Mouse (Mus musculus) heart, embryonic 16.5 days (tissue): ENCODE data around the gene Rpl12. TPM values are rescaled to one million over a fixed set of nuclear protein-coding genes. Genes with fewer than 3 reads are reported as not detected.
A peak's percentile ranks its signal among the peaks of the same experiment; 100 is the strongest.

Experiments
- ATAC-seq: fragments of 200-750 bp; cut with Nextera tagmentation; replicated peaks from 2 replicates; pipeline ENCODE4 v1.8.0; 2017; ENCODE audit warnings: moderate number of reproducible peaks; ENCODE audit not compliant: insufficient read depth, low FRiP score; ENCODE audit errors: extremely low read depth
- H3K27ac ChIP-seq: fragments of 300-500 bp; sonication (generic); 2 replicates; pipeline ENCODE4 v1.5.1; 2014; ENCODE audit warnings: mild to moderate bottlenecking, low read length, control low read depth, moderate library complexity
- H3K27me3 ChIP-seq: fragments of 300-500 bp; sonication (generic); 2 replicates; pipeline ENCODE4 v1.6.1; 2014; ENCODE audit warnings: low read length, mixed read lengths; ENCODE audit not compliant: control insufficient read depth, insufficient read depth
- H3K36me3 ChIP-seq: fragments of 300-500 bp; sonication (generic); 2 replicates; pipeline ENCODE4 v1.6.1; 2014; ENCODE audit not compliant: control insufficient read depth, insufficient read depth
- H3K4me1 ChIP-seq: fragments of 300-500 bp; sonication (generic); 2 replicates; pipeline ENCODE4 v1.6.1; 2014; ENCODE audit warnings: low read length, mixed read lengths; ENCODE audit not compliant: control insufficient read depth, insufficient read depth
- H3K4me2 ChIP-seq: fragments of 300-500 bp; sonication (generic); 2 replicates; pipeline ENCODE4 v1.6.1; 2014; ENCODE audit warnings: low read depth, mild to moderate bottlenecking, control low read depth, low read length
- H3K4me3 ChIP-seq: fragments of 300-500 bp; sonication (generic); 2 replicates; pipeline ENCODE4 v1.5.1; 2014; ENCODE audit warnings: mild to moderate bottlenecking, control low read depth, low read length
- H3K9ac ChIP-seq: fragments of 300-500 bp; sonication (generic); 2 replicates; pipeline ENCODE4 v1.6.1; 2014; ENCODE audit warnings: low read length, control low read depth
- H3K9me3 ChIP-seq: fragments of 300-500 bp; sonication (generic); replicated peaks from 2 replicates; pipeline ENCODE4 v1.6.1; 2016; ENCODE audit warnings: low read length; ENCODE audit not compliant: control insufficient read depth
- WGBS: fragments of 180-500 bp; shearing (Covaris S2); extraction: QIAGEN DNeasy Blood & Tissue Kit; methylation state at CpG from one replicate; pipeline ENCODE4 v1.1.7; 2014; 5-methylcytosine and 5-hydroxymethylcytosine counted together
- polyA plus RNA-seq: library from polyadenylated mRNA; unstranded; fragments of >200 nt; fragmentation: Nextera tagmentation; extraction: Ambion mirVana; gene quantifications from 2 replicates; pipeline ENCODE4 v1.2.1, GENCODE M21; 2015

Gene Rpl12
- polyA plus RNA-seq, 1 experiment from 2014 or later: 92.2 TPM

GRCm38 (mm10) chr2:32962875-32963220 lies 1.5 kb downstream of the Rpl12 start:
- Histone ChIP-seq H3K4me2 (peak overlapping the region; percentile 84), H3K27me3 (no peaks in the 10 kb centered on the region), H3K4me1 (peaks cover 34% of the 10 kb centered on the region), H3K36me3 (peaks cover 22% of the 10 kb centered on the region), H3K9ac (peak overlapping the region; percentile 91), H3K27ac (peak overlapping the region; percentile 91), H3K9me3 (no peaks in the 10 kb centered on the region), H3K4me3 (peak overlapping the region; percentile 72)
- ATAC-seq: no peak
- WGBS: 10% methylated on average over 9 of the region's 9 CpGs

GRCm38 (mm10) chr2:32963544-32963943 lies 2.2 kb downstream of the Rpl12 start:
- Histone ChIP-seq H3K27me3 (no peaks in the 10 kb centered on the region), H3K4me2 (peak overlapping the region; percentile 84), H3K4me1 (peaks cover 41% of the 10 kb centered on the region), H3K36me3 (peaks cover 22% of the 10 kb centered on the region), H3K9ac (peak overlapping the region; percentile 91; the same call in 1 of the 2 replicates), H3K27ac (no peak overlapping the region), H3K9me3 (no peaks in the 10 kb centered on the region), H3K4me3 (peak overlapping the region; percentile 72)
- ATAC-seq: no peak
- WGBS: 68% methylated on average over 4 of the region's 4 CpGs

DNA sequence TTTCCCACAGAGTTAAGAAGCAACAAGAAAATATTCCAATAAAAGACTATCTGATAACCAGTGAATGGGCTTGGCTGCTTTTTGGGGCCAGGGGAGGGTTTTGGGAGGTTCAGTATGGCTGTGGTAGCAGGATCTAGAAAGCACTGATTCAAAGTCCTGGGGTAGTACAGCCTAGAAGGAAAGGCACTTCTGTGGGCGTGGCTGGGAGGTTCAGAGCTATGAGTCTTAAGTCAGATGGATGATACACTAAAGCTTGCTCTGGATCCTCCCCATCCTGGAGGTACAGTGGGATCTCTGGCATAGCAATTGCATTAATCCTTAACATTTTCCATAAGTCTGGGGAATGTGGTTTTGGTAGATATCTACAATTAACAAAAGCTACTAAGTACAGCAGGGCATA lies 2.6 kb downstream of the Rpl12 start:
- no peak overlapping the region for H3K4me3 ChIP-seq
- 85% methylated on average over 1 of the region's 1 CpGs for WGBS
- H3K9ac ChIP-seq: no peak overlapping the region
- no peaks in the 10 kb centered on the region for H3K27me3 ChIP-seq
- H3K36me3 ChIP-seq: peaks cover 22% of the 10 kb centered on the region
- H3K27ac ChIP-seq: no peak overlapping the region
- no peaks in the 10 kb centered on the region for H3K9me3 ChIP-seq
- ATAC-seq: no peak
- H3K4me2 ChIP-seq: no peak overlapping the region; the same call in 1 of the 2 replicates
- peaks cover 45% of the 10 kb centered on the region for H3K4me1 ChIP-seq

DNA sequence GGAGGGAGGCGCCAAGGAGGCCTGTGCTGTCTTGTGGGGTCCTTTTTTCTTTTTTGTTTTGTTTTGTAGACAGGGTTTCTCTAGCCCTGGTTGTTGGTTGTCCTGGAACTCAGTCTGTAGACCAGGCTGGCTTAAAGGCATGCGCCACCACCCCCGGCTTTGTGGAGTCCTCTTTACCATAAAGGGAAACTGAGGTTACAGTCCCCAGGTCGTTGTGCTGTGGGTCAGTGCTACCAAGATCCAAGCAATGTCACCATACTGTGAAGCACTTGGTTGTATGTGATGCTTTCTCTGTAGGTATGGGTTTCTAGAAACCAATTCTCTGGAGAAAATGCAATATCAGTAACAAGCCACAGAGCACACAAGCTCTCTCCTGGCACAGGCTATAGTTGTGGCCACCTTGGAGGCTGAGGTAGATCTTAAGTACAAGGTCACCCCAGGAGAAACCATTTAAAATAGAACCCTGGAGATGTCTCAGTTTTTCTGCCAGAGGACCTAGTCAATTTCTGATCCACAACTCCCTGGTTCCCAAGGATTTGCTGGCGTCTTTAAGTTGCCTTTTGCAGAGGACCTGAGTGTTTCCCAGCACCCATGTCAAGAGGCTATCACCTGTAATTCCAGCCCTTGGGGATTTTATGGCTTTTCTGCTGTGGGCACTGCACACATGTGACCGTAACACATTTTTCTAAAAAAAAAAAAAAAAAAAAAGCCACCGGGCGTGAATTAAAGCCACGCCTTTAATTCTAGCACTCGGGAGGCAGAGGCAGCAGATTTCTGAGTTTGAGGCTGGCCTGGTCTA lies 3.5 kb downstream of the Rpl12 start:
- no peak overlapping the region for H3K4me2 ChIP-seq
- WGBS: 40% methylated on average over 10 of the region's 10 CpGs
- H3K9ac ChIP-seq: no peak overlapping the region
- H3K4me3 ChIP-seq: no peak overlapping the region
- ATAC-seq: no peak
- H3K9me3 ChIP-seq: no peaks in the 10 kb centered on the region
- peaks cover 52% of the 10 kb centered on the region for H3K4me1 ChIP-seq
- no peaks in the 10 kb centered on the region for H3K27me3 ChIP-seq
- H3K27ac ChIP-seq: no peak overlapping the region
- peaks cover 22% of the 10 kb centered on the region for H3K36me3 ChIP-seq

- ATAC-seq: no peak
- Histone ChIP-seq H3K4me2 (peak overlapping the region; percentile 96; the same call in 1 of the 2 replicates), H3K4me3 (no peak overlapping the region), H3K9me3 (no peaks in the 10 kb centered on the region), H3K27me3 (no peaks in the 10 kb centered on the region), H3K9ac (no peak overlapping the region), H3K27ac (peak overlapping the region; percentile 26; the same call in 1 of the 2 replicates), H3K4me1 (peaks cover 53% of the 10 kb centered on the region), H3K36me3 (peaks cover 22% of the 10 kb centered on the region)
- WGBS: 16% methylated on average over 7 of the region's 7 CpGs
Measured at GRCm38 (mm10) chr2:32965511-32966183, 4.3 kb downstream of the Rpl12 start.

GRCm38 (mm10) chr2:32966184-32966688 lies 4.9 kb downstream of the Rpl12 start:
- WGBS: 8% methylated on average over 13 of the region's 13 CpGs

DNA sequence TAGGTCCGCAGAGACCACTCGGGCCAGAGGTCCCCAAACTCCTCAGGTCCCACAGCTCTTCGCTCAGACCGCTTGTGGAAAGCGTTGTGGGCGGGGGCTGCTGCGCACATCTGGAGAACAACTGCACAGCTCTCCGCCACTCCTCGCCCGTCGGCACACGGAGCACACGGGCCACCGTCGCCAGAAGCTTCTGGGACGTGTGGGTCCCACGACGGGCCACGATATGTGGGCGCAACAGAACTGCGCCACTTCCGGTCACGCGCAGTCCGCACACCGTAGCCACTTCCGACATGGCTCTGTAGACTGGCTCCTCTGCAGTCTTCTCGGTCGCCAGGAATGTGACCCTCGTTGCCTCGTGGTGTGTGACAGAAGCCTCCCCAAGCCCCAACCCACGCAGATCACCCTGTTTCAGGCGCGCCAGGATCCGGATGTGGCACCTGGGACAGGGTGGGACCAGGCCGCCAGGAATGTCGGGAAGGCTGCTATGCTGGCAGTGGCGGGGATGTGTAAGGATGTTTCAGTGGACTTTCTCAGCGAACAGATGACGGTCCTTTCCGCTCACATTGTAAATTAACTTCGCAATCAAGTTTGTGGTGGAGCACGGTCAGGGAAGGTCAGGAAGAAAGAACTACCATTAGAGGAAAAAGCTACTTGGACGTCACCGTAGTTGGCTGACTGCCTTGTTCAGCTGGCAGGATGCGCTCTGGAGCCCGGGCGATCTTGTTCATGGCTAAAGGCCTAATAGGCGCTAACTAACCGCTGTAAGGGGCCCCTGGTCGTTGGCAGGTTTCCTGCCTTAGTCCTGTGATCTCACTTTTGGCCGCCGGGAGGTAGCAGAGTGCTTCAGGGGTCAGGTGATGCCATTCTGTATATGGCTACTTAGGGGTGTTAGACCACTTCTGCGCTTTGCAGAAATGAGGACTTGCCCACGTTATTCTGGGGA lies 5.6 kb downstream of the Rpl12 start:
- peaks cover 22% of the 10 kb centered on the region for H3K36me3 ChIP-seq
- WGBS: under 1% methylated on average over 55 of the region's 55 CpGs
- H3K27me3 ChIP-seq: no peaks in the 10 kb centered on the region
- peaks cover 51% of the 10 kb centered on the region for H3K4me1 ChIP-seq
- H3K27ac ChIP-seq: peak overlapping the region; percentile 100
- no peaks in the 10 kb centered on the region for H3K9me3 ChIP-seq
- H3K9ac ChIP-seq: peak overlapping the region; percentile 90
- peak overlapping the region; percentile 96 for H3K4me2 ChIP-seq
- peak; percentile 78 for ATAC-seq
- H3K4me3 ChIP-seq: peak overlapping the region; percentile 84

More at GRCm38 (mm10) chr2:32966184-32966688, 4.9 kb downstream of the Rpl12 start:
- H3K4me1 ChIP-seq: peaks cover 50% of the 10 kb centered on the region
- H3K4me2 ChIP-seq: peak overlapping the region; percentile 96
- H3K4me3 ChIP-seq: peak overlapping the region; percentile 84
- H3K36me3 ChIP-seq: peaks cover 22% of the 10 kb centered on the region
- peak overlapping the region; percentile 100 for H3K27ac ChIP-seq
- H3K9ac ChIP-seq: peak overlapping the region; percentile 90
- H3K27me3 ChIP-seq: no peaks in the 10 kb centered on the region
- no peak for ATAC-seq
- no peaks in the 10 kb centered on the region for H3K9me3 ChIP-seq

DNA sequence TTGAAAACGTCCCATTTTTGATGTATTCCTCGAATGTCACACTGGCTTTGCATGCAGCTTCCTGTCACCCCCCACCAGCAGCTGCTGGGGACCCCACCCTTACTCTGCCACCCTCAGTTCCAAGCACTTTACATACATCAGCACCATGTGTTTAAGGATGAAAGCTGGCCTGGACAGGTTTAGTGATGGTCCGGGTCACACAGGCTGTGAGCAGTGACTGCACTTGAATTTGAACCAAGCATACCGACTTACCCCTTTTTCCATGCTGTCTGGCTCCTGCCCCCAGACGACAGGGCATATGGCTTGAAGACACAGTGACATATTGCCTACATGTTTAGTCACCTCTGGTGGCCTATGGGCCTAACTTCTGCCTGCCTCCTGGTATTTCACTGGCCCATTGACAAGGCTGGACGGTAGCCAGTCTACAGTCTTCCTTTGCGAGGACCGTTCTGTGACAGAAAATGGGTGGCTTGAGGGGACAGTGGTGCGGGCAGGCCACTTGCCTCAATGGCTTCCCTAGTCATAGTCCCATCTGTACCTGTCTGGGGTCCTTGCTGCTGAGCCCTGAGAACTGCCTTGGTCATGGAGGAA lies 6.8 kb downstream of the Rpl12 start:
- peak overlapping the region; percentile 100 for H3K27ac ChIP-seq
- H3K9ac ChIP-seq: peak overlapping the region; percentile 90
- no peaks in the 10 kb centered on the region for H3K27me3 ChIP-seq
- H3K9me3 ChIP-seq: no peaks in the 10 kb centered on the region
- ATAC-seq: no peak
- H3K4me2 ChIP-seq: peak overlapping the region; percentile 96
- peaks cover 45% of the 10 kb centered on the region for H3K4me1 ChIP-seq
- 80% methylated on average over 9 of the region's 9 CpGs for WGBS
- H3K4me3 ChIP-seq: no peak overlapping the region
- H3K36me3 ChIP-seq: peaks cover 20% of the 10 kb centered on the region
